Mouse (Mus musculus): Measurements from ENCODE around the gene Rassf6. TPM values are rescaled to one million over a fixed set of nuclear protein-coding genes. Genes with fewer than 3 reads are reported as not detected.

Rassf6 gene
- polyA plus RNA-seq, 1 experiment from 2014 or later, result 3.8 TPM

DNA sequence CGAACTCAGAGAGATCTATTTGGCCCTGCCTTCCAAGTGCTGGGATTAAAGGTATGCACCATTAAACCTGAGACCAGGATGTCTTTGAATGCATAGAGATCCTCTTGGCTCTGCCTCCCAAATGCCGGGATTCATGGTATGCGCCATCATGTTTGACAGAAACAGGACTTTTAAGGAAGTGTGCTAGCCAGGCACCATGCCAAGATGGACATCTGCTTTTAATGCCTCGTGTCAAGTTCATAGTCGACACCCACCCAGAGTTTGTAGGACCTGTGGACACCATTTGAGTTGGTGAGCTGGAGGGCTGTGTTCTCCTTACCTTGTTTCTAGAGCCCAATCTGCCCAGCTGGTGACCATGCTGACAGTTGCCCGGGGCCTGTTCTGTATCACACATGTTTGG, 48.5 kb downstream of the Rassf6 start:
- no peak overlapping the region for H3K9ac ChIP-seq
- H3K36me3 ChIP-seq, result no peaks in the 10 kb centered on the region
- no peaks in the 10 kb centered on the region for H3K27me3 ChIP-seq
- WGBS (ENCODE audit: insufficient replicate concordance), result 68% methylated on average over 6 of the region's 6 CpGs
- no peak overlapping the region for H3K27ac ChIP-seq
- H3K9me3 ChIP-seq (replicated peaks), result no peaks in the 10 kb centered on the region
- DNase-seq (no peak), ATAC-seq (ENCODE audit: low read depth) (no peak)
- peaks cover 9% of the 10 kb centered on the region for H3K4me1 ChIP-seq (replicated peaks)
- no peak overlapping the region for H3K4me3 ChIP-seq (replicated peaks)
- H3K4me2 ChIP-seq, result no peak overlapping the region

DNA sequence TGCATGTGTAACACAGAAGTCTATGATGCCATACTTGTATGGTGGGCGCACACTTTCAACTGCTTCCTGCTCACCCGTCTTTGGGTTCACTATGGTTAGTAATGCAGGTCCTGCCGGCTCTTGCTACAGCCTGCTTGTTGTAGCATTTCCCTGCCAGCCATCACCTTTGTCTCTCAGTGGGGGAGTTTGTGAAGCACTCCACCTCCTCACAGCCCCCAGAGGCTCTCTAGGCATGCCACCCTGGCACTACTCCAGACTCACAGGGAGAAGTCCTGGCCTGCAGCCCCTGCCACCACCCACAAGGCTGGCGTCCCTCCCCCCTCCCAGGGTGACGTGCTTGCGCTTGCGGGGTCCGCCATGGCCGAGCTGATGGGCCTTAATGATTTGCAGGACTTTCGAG, 49.8 kb downstream of the Rassf6 start:
- ATAC-seq (ENCODE audit: low read depth) (no peak), DNase-seq (no peak)
- Histone ChIP-seq H3K9ac (no peak overlapping the region), H3K4me3 (replicated peaks) (no peak overlapping the region), H3K4me2 (no peak overlapping the region), H3K27me3 (no peaks in the 10 kb centered on the region), H3K4me1 (replicated peaks) (peaks cover 9% of the 10 kb centered on the region), H3K9me3 (replicated peaks) (no peaks in the 10 kb centered on the region), H3K27ac (no peak overlapping the region), H3K36me3 (no peaks in the 10 kb centered on the region)
- WGBS (ENCODE audit: insufficient replicate concordance), result 76% methylated on average over 10 of the region's 10 CpGs

DNA sequence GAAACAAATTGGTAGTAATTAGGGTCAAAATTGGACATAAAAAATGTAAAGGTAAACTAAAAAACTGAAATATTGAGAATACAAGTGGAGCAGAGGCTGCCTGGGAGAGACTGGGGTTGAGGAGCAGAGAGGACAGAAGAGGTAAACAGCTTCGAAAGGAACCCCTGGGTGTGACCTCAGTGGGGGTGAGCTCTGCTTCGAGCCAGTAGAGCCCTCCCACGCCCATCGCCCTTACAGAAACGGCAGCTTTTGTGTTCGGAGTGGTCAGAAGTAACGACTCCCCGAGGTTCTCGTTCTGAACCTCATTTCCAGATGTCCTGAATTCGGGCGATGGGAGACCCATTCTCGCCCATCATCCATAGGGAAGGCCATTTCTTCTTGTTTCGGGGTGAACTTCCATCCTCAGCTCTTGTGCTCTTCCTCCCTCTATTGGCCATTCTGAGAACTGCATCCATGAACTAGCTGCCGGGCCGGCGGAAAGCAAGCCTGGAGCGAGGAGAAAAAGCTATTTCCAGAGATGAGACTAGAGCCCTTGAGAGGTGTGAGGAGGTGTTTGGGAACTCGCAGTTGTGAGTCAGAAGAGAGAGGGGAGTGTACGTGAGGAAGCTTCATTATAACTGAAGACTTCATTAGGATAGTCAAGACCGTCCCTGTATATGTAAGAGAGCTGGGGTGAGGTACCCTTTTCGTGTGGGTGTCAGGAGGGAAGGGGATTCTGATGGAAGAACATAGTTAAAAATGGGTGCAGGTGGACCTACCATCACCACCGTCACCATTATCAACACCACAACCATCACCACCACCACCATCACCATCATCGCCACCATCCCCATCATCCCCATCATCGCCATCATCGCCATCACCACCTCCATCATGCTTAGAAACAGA, 51.5 kb downstream of the Rassf6 start:
- Histone ChIP-seq H3K4me2 (peak overlapping the region; percentile 62), H3K27ac (no peak overlapping the region), H3K36me3 (no peaks in the 10 kb centered on the region), H3K4me3 (replicated peaks) (peak overlapping the region; percentile 39), H3K9me3 (replicated peaks) (no peaks in the 10 kb centered on the region), H3K27me3 (no peaks in the 10 kb centered on the region), H3K9ac (no peak overlapping the region), H3K4me1 (replicated peaks) (peaks cover 3% of the 10 kb centered on the region; the same call in 1 of the 2 replicates)
- ATAC-seq (ENCODE audit: low read depth) (no peak), DNase-seq (peak; percentile 27)
- 22% methylated on average over 25 of the region's 25 CpGs for WGBS (ENCODE audit: insufficient replicate concordance)

DNA sequence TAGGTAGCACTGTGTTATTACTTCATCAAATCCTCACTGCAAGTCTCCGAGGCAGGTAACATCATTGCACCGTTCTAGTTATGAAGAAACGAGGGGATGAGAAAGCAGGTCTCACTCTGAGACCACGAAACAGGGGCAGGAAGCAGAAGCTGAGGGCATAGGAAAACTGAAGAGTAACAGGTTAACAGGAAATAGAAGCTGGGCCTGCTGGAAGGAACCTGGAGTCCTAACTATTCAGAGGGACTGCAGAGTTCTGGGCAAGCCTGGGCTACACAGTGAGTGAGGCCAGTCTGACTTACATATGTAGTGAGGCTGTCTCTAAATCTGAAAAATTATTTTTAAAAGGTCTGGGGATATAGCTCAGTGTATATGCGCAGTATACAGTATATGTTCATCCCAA, 52.4 kb downstream of the Rassf6 start:
- no peak overlapping the region for H3K4me2 ChIP-seq
- no peaks in the 10 kb centered on the region for H3K27me3 ChIP-seq
- no peak overlapping the region for H3K27ac ChIP-seq
- no peaks in the 10 kb centered on the region for H3K9me3 ChIP-seq (replicated peaks)
- H3K4me3 ChIP-seq (replicated peaks), result no peak overlapping the region
- no peak overlapping the region for H3K9ac ChIP-seq
- DNase-seq (no peak), ATAC-seq (ENCODE audit: low read depth) (no peak)
- H3K36me3 ChIP-seq, result no peaks in the 10 kb centered on the region
- WGBS (ENCODE audit: insufficient replicate concordance), result 67% methylated on average over 5 of the region's 5 CpGs
- peaks cover 3% of the 10 kb centered on the region; the same call in 1 of the 2 replicates for H3K4me1 ChIP-seq (replicated peaks)

DNA sequence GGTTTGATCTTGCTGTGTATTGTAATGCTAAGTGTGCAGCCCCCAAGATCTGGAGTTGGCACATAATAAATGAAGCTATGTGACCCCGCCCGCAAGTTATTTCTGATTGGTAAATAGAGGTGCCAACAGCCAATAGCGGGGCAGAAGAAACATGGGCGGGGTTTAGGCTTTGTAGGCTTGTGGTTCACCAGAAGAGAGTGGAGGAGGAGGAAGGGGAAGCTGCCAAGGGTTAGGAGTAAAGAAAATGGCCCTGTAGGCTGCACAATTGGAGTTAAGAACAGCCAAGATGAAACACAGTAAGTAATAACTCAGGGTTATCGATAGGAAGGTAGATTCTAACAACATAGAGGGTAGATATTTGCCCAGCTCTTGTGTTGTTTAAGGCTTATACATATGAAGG, 53.9 kb downstream of the Rassf6 start:
- Histone ChIP-seq H3K4me2 (no peak overlapping the region), H3K9me3 (replicated peaks) (no peaks in the 10 kb centered on the region), H3K4me1 (replicated peaks) (peaks cover 3% of the 10 kb centered on the region; the same call in 1 of the 2 replicates), H3K36me3 (no peaks in the 10 kb centered on the region), H3K4me3 (replicated peaks) (no peak overlapping the region), H3K27me3 (no peaks in the 10 kb centered on the region), H3K27ac (no peak overlapping the region), H3K9ac (no peak overlapping the region)
- ATAC-seq (ENCODE audit: low read depth), result no peak
- WGBS (ENCODE audit: insufficient replicate concordance), result 61% methylated on average over 5 of the region's 5 CpGs
- no peak for DNase-seq

DNA sequence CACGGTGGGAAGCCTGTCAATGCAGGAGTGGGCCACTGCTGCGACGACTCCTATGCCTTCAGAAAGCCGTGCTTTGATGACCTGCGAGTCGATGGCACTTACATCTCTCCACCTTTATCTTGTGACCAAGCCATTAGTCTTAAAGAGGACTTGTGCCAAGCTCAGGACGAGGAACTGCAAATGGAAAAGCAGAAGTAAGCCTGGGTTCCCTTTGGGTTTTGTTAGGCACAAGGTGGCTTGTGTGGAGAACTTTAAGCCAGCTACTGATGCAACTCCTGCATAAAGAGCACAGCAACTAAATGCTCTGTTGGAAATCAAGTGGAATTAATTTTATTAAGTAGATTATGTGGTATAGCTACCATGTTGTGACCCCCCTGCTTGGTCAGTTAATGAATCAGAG, 55.7 kb downstream of the Rassf6 start:
- H3K4me3 ChIP-seq (replicated peaks), result no peak overlapping the region
- no peaks in the 10 kb centered on the region for H3K27me3 ChIP-seq
- WGBS (ENCODE audit: insufficient replicate concordance), result 65% methylated on average over 7 of the region's 7 CpGs
- no peak for DNase-seq
- H3K4me2 ChIP-seq, result no peak overlapping the region
- no peaks in the 10 kb centered on the region for H3K36me3 ChIP-seq
- H3K4me1 ChIP-seq (replicated peaks), result peaks cover 3% of the 10 kb centered on the region; the same call in 1 of the 2 replicates
- no peak overlapping the region for H3K9ac ChIP-seq
- no peaks in the 10 kb centered on the region for H3K9me3 ChIP-seq (replicated peaks)
- ATAC-seq (ENCODE audit: low read depth), result no peak
- H3K27ac ChIP-seq, result no peak overlapping the region

DNA sequence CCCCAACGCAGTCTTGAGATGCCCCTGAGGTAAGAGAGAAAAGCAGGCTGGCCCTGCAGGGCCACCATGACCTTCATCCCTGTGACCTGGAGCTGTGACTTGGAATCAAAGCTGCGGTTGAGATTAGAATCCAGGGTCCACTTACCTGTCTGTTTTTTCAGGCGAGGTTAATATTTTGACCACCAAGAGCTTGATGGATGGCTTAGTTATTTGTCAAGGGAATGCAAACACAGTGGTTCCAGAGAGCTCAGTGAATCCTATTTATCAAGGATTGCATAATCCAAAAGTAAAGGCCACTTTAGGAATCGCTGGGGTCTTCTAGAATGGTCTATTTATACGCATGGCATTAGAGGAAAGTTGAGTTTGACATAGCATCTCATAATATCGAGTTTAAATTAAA, 58.3 kb downstream of the Rassf6 start:
- Histone ChIP-seq H3K9ac (no peak overlapping the region), H3K36me3 (no peaks in the 10 kb centered on the region), H3K27ac (no peak overlapping the region), H3K9me3 (replicated peaks) (no peaks in the 10 kb centered on the region), H3K27me3 (no peaks in the 10 kb centered on the region), H3K4me2 (no peak overlapping the region), H3K4me1 (replicated peaks) (no peaks in the 10 kb centered on the region; the same call in 1 of the 2 replicates), H3K4me3 (replicated peaks) (no peak overlapping the region)
- 61% methylated on average over 6 of the region's 6 CpGs for WGBS (ENCODE audit: insufficient replicate concordance)
- ATAC-seq (ENCODE audit: low read depth) (peak; percentile 39; the same call in 1 of the 2 replicates), DNase-seq (no peak)

DNA sequence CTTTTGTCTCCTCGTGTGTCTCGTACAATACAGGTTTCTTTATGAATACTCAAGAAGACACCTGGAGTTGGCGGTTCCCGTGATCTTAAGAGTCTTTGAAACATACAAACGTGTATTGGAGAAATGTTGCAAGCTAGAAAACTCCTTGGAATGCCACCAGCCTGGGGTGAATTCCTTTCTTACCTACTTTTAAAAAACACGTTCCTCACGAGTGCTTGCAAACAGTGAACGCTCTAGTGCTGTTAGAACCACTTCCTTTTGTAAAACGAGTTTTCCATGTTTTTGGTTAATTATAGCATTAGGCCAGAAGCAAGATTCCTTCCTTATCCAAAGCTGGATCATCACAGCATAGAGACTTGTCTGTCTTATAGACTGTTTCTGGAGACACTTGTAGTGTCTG, 60.9 kb downstream of the Rassf6 start:
- no peak overlapping the region for H3K4me3 ChIP-seq (replicated peaks)
- WGBS (ENCODE audit: insufficient replicate concordance), result 65% methylated on average over 9 of the region's 9 CpGs

DNA sequence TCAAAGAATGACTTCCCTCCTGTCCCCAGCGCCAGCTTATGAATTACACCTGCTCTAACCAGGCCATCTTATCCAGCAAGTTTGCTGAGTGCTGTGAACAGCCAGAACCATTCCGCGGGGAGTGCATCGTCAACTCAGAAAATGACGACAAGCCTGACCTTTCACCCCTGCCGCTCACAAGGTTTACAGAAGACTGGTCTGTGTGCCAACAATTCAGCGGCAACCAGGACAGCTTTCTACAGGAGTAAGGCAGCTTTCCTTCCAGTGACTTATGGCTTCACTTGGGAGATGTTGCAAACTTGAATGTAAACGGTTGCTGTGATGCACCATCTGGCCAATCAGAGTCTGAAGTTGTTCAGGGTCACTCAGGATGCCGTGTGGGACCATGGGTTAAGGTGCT, 62.7 kb downstream of the Rassf6 start:
- Histone ChIP-seq H3K27me3 (no peaks in the 10 kb centered on the region), H3K4me1 (replicated peaks) (no peaks in the 10 kb centered on the region; the same call in 1 of the 2 replicates), H3K9ac (no peak overlapping the region), H3K4me2 (no peak overlapping the region), H3K36me3 (no peaks in the 10 kb centered on the region), H3K9me3 (replicated peaks) (no peaks in the 10 kb centered on the region), H3K27ac (no peak overlapping the region), H3K4me3 (replicated peaks) (no peak overlapping the region)
- ATAC-seq (ENCODE audit: low read depth), result no peak
- no peak for DNase-seq
- WGBS (ENCODE audit: insufficient replicate concordance), result 64% methylated on average over 9 of the region's 9 CpGs

More for the DNA sequence above, 60.9 kb downstream of the Rassf6 start:
- Histone ChIP-seq H3K36me3 (no peaks in the 10 kb centered on the region), H3K4me1 (replicated peaks) (no peaks in the 10 kb centered on the region; the same call in 1 of the 2 replicates), H3K4me2 (no peak overlapping the region), H3K27ac (no peak overlapping the region), H3K9me3 (replicated peaks) (no peaks in the 10 kb centered on the region), H3K27me3 (no peaks in the 10 kb centered on the region), H3K9ac (no peak overlapping the region)
- DNase-seq (no peak), ATAC-seq (ENCODE audit: low read depth) (no peak)

DNA sequence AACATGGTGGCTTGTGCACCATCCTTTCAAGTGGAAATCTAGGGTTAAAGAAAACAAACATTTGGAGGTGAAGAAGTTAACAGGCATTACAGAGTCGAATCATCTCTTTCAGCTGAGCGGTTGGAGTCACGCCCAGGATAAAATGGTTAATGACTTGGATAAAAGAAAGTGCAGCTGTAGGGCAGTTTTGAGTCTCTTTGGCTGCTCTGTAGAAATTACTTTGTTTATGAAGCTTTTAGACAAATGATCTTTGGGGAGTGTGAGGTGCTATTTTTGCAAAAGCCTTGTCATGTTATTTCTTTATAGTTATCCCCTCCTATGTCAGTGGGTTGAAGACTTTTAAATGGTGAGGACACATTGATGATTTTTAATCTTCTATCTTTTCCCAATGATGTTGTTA, 69.2 kb downstream of the Rassf6 start:
- 54% methylated on average over 3 of the region's 3 CpGs for WGBS (ENCODE audit: insufficient replicate concordance)
- ATAC-seq (ENCODE audit: low read depth) (no peak), DNase-seq (no peak)
- Histone ChIP-seq H3K4me1 (replicated peaks) (peaks cover 4% of the 10 kb centered on the region; the same call in 1 of the 2 replicates), H3K27me3 (no peaks in the 10 kb centered on the region), H3K9me3 (replicated peaks) (no peaks in the 10 kb centered on the region), H3K4me3 (replicated peaks) (no peak overlapping the region), H3K36me3 (no peaks in the 10 kb centered on the region), H3K27ac (no peak overlapping the region), H3K4me2 (no peak overlapping the region), H3K9ac (no peak overlapping the region)

DNA sequence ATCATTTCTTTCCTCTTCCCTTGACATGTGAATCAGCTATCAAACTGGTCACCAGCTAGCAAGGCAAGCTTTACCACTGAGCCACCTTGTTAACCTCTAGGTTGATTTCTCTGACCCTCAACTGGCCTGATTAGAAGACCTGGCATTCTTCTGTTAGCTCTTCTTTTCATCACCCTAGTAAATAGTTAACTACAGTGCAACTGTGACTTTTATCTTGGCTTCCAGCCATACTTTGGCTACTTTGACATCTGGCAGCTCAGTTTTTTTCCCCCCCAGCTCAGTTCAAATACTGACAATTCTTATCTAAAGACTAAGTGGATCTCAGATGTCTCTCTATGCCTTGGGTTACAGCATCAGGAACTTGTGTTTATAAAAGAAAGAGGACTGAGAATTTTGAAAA, 72.1 kb downstream of the Rassf6 start:
- DNase-seq (no peak), ATAC-seq (ENCODE audit: low read depth) (peak; percentile 83)
- Histone ChIP-seq H3K27ac (peak overlapping the region; percentile 66; the same call in 1 of the 2 replicates), H3K4me1 (replicated peaks) (peaks cover 4% of the 10 kb centered on the region; the same call in 1 of the 2 replicates), H3K4me2 (no peak overlapping the region), H3K9ac (no peak overlapping the region), H3K9me3 (replicated peaks) (no peaks in the 10 kb centered on the region), H3K27me3 (no peaks in the 10 kb centered on the region), H3K4me3 (replicated peaks) (no peak overlapping the region), H3K36me3 (no peaks in the 10 kb centered on the region)

DNA sequence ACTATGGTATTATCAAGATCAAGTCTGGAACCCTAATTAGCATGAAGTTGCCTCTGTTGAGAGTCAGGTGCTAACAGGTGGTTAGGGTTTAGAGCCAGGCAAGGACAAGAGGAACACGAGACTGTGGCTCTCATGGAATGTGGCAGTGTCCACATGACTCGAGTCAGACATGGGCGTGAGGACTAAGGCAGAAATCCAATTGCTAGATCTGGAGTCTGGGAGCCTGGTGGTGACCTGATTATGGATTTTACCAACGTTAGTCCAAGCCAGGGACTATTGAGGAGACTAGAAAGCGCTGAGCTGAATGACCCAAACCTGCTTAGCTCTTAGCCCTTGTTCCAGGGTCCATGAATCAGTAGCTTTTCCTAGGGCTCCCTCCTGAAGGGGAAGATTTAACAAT, 72.7 kb downstream of the Rassf6 start:
- H3K4me3 ChIP-seq (replicated peaks), result no peak overlapping the region
- H3K9me3 ChIP-seq (replicated peaks), result no peaks in the 10 kb centered on the region
- peaks cover 4% of the 10 kb centered on the region; the same call in 1 of the 2 replicates for H3K4me1 ChIP-seq (replicated peaks)
- WGBS (ENCODE audit: insufficient replicate concordance), result 47% methylated on average over 5 of the region's 5 CpGs
- H3K9ac ChIP-seq, result no peak overlapping the region
- no peaks in the 10 kb centered on the region for H3K36me3 ChIP-seq
- peak overlapping the region; percentile 64; the same call in 1 of the 2 replicates for H3K27ac ChIP-seq
- H3K27me3 ChIP-seq, result no peaks in the 10 kb centered on the region
- no peak for DNase-seq
- 0 out of 2 replicates have a peak, but pooled peaks have one; percentile 13 for ATAC-seq (ENCODE audit: low read depth)
- H3K4me2 ChIP-seq, result no peak overlapping the region

Data from liver, embryonic 13.5 days (tissue).